In the genomic region with DNA sequence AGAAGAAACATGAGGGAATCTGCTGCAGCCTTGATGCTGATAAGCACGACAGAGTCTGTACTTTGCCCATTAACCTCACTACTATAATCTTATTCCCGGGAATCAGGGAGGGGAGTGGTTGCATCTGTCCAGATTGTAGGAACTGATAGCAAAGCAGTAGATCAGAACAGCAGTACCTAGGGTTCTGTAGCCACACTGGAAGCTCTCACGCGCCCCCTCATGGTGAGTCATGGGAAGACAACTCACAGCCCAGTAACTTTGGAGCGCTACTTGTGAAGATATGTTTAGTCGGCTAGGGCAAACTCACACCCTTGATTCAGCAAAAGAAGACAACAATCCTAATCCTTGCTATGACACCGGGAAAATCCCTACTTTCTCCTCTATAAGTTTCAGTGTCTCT, we compare ENCODE assay signal across 11 mouse cellular contexts. TPM values are rescaled to one million over a fixed set of nuclear protein-coding genes. Genes with fewer than 3 reads are reported as not detected.
DNase-seq lines count a peak whose midpoint lies in the region; ATAC-seq and TF ChIP-seq lines count a peak whose summit lies in the region.
"Had no signal": no experiment of that assay in that cellular context is flagged by ENCODE, and none has a peak within 500 bp of the region (broad histone marks: within the 10 kb centered on the region; RNA-seq: fewer than 3 reads in every experiment).

No protein-coding gene starts in this region.

- no peak overlapping the region for H3K4me3 ChIP-seq in G1E (ENCODE audit: low read depth, low read length)
- no peak overlapping the region for H3K4me3 ChIP-seq in cerebellum, adult 2 months (replicated peaks; ENCODE audit: insufficient read depth, low read depth, low read length)
- H3K4me3 ChIP-seq: hindbrain, embryonic 15.5 days had no signal

- WGBS in cerebellum, adult 2 months: 40% methylated on average over 7 of the region's 7 CpGs

- DNase-seq in gastrocnemius, adult 18-20 months (ENCODE audit: low spot score): peak; percentile 9
- DNase-seq in gastrocnemius, adult 8-10 months (ENCODE audit: low spot score in 2 of 2): no peak
- DNase-seq in G1E (ENCODE audit: low spot score): no peak
- DNase-seq in cerebellum, adult 2 months: peak; percentile 67 to 83
- DNase-seq in frontal cortex, postnatal 10 days (ENCODE audit: low spot score in 2 of 2): peak; percentile 14 to 32
- DNase-seq in layer of hippocampus, adult 18-20 months (ENCODE audit: low spot score in 2 of 2): peak; percentile 72 to 90
- DNase-seq in lung, postnatal 14 days: peak; percentile 63
- DNase-seq in testis, postnatal 14 days (ENCODE audit: low spot score): peak; percentile 15

- no peak overlapping the region for H3K27ac ChIP-seq in cerebellum, adult 2 months (ENCODE audit: insufficient read depth, low read length)
- H3K27ac ChIP-seq: hindbrain, embryonic 15.5 days had no signal

- no peaks in the 10 kb centered on the region for H3K36me3 ChIP-seq in G1E (replicated peaks)
- H3K36me3 ChIP-seq: hindbrain, embryonic 15.5 days had no signal

- TF ChIP-seq POLR2A in cerebellum, adult 2 months (IDR thresholded peaks at IDR 0.05; ENCODE audit: borderline replicate concordance, insufficient read depth, low read length): no peak

- H3K4me1 ChIP-seq in G1E (ENCODE audit: insufficient read depth, low read depth, low read length): no peaks in the 10 kb centered on the region
- H3K4me1 ChIP-seq in cerebellum, adult 2 months (ENCODE audit: control insufficient read depth, insufficient read depth, low read length): no peaks in the 10 kb centered on the region
- H3K4me1 ChIP-seq: hindbrain, embryonic 15.5 days had no signal

- ATAC-seq in G1E (ENCODE audit: extremely low read depth, insufficient number of reproducible peaks, low FRiP score, poor library complexity, severe bottlenecking): peak; percentile 15; the same call in 1 of the 2 replicates

- no peaks in the 10 kb centered on the region for H3K27me3 ChIP-seq in G1E (ENCODE audit: insufficient read depth, low read length)
- no peaks in the 10 kb centered on the region for H3K27me3 ChIP-seq in cerebellum, adult 2 months (ENCODE audit: control insufficient read depth, insufficient read depth, low read length)
- H3K27me3 ChIP-seq: hindbrain, embryonic 15.5 days had no signal

- no peaks in the 10 kb centered on the region for H3K9me3 ChIP-seq in G1E (replicated peaks)
- H3K9me3 ChIP-seq: hindbrain, embryonic 15.5 days had no signal

- TF ChIP-seq CTCF in G1E (IDR thresholded peaks at IDR 0.05; ENCODE audit: low read depth, low read length): peak; percentile 45
- TF ChIP-seq CTCF in cerebellum, adult 2 months (IDR thresholded peaks at IDR 0.05; ENCODE audit: borderline replicate concordance, insufficient read depth, low read depth, low read length): peak; percentile 89

RNA-seq across cellular contexts. Expression of a gene that starts 58.8 kb away (rescaled TPM):
- total RNA-seq in gastrocnemius, adult 18-20 months (2021): under 1 TPM; 0.19 to 0.23 TPM
- under 1 TPM; 0.10 to 0.27 (median 0.19) TPM for total RNA-seq in gastrocnemius, adult 8-10 months (2022)
- not detected in 2 replicates for total RNA-seq in G1E (2014; fragmentation: Nextera tagmentation)
- 0.05 TPM in 1 of 2 replicates, not detected in the other for total RNA-seq in G1E (2017)
- not detected in 2 replicates for polyA plus RNA-seq in G1E (2012)
- 0.97 and 1.4 TPM in 2 replicates for polyA plus RNA-seq in cerebellum, adult 2 months (2012; rRNA removed)
- total RNA-seq in layer of hippocampus, adult 18-20 months (2021): 1 to 10 TPM; 2.2 to 2.4 TPM
- polyA plus RNA-seq: C2C12; spleen, adult 2 months had no signal

Comparison
In these comparisons a context has a peak if more than half of its experiments do, and no peak if none do; other contexts are left out.
1. DNase-seq: peak in gastrocnemius, adult 18-20 months (single experiment), cerebellum, adult 2 months (2 of 2), frontal cortex, postnatal 10 days (2 of 2), layer of hippocampus, adult 18-20 months (2 of 2), lung, postnatal 14 days (single experiment) and testis, postnatal 14 days (single experiment); none in gastrocnemius, adult 8-10 months (0 of 2) and G1E (single experiment).